Mouse (Mus musculus) B cell, adult 2 months (primary cell): Measurements from ENCODE around the gene Adam1a.

ENCODE experiments used
- DNase-seq, 2 experiments: peaks; one replicate each; pipeline ENCODE4 v3.0.0; 2022

Gene Adam1a

DNA sequence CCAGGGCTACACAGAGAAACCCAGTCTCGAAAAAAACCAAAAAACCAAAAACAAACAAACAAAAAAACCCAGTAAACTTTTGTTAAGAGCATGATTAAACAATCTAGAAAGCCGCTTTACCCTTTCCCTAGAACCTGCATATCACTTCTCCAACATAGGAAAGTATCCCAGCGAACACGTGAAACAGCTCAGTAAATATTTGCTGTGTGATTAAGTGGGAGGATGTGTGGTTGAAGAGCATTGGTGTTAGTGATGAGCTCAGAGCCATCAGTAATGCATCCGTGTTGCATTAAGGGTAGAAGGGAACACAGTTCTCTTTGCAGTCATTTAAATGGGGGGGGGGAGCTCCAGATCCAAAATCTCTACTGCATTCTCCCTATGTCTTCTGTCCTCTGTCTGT lies 60.5 kb downstream of the Adam1a start:
- DNase-seq, result no peak

DNA sequence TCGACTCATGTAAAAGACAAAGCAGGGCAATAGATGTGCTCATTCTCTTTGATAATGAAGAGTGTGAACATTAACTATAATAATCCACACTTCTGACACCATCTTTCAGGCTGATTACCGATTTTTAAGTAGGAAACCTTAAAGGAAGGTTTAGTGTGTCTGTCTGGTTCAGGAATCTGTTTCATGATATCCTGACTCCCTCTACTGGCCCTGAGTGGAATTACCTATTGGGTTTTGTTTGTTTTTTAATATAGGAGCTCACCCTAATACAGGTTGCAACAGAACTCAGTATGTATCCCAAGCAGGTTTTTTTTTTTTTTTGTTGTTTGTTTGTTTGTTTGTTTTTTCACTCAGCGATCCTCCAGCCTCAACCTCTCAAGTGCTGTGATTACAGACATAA lies 67.6 kb downstream of the Adam1a start:
- DNase-seq, result peak; percentile 59 to 68

DNA sequence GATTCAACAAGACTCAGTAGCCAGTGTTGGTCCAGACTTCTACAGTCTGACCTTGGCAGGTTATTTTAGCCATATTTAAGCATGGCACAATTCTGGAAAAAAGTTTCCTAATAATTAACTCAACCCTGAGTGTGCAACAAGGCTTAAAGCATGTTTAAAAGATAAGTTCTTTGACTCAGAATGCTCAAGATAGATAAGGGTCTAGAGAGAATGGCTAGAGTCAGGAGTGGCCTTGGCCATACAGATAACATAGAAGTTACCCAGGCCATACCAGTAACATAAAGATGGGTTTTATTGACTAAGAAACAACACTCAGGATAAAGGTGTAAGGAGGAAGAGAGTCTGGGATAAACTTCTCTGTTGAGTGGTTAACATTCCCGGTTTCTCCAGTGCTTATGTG lies 69.2 kb downstream of the Adam1a start:
- no peak for DNase-seq

DNA sequence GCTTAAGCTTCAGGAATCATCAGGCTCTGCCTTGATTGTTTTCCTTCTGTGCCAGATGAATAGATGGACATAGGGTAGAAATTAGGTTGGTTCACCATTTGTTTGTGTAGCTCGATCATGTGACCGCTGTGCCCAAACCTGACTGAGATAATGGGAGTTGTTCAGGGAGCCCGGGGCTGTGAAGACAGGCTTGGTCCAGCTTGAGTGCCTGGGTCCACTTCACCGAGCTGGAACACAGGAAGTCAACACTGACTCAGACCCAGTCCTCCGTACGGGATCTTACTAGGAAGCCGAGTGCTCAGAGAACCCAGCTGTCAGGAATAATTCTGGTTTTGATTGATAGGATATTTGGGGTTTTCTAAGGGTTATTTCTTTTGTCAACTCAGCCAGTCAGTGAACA lies 70.7 kb downstream of the Adam1a start:
- DNase-seq, result no peak

DNA sequence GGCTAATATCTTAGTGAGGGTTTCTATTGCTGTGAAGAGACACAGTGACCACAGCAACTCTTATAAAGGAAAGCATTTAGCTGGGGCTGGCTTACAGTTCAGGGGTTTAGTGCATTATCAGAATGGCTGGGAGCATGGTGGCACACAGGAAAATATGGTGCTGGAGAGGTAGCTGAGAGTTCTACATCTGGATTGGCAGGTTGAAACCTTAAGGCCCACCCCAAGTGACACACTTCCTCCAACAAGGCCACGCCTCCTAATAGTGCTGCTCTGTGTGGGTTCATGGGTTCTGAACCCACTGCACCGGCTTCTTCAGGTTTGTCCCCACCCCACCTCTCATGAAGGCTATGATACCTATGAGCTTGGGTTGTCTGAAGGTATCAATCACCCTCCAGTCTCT lies 72.9 kb downstream of the Adam1a start:
- DNase-seq, result no peak

GRCm38 (mm10) chr5:121469566-121469965 lies 75.7 kb downstream of the Adam1a start:
- no peak for DNase-seq
